10 mouse cellular contexts compared by ENCODE assay signal in the genomic region with DNA sequence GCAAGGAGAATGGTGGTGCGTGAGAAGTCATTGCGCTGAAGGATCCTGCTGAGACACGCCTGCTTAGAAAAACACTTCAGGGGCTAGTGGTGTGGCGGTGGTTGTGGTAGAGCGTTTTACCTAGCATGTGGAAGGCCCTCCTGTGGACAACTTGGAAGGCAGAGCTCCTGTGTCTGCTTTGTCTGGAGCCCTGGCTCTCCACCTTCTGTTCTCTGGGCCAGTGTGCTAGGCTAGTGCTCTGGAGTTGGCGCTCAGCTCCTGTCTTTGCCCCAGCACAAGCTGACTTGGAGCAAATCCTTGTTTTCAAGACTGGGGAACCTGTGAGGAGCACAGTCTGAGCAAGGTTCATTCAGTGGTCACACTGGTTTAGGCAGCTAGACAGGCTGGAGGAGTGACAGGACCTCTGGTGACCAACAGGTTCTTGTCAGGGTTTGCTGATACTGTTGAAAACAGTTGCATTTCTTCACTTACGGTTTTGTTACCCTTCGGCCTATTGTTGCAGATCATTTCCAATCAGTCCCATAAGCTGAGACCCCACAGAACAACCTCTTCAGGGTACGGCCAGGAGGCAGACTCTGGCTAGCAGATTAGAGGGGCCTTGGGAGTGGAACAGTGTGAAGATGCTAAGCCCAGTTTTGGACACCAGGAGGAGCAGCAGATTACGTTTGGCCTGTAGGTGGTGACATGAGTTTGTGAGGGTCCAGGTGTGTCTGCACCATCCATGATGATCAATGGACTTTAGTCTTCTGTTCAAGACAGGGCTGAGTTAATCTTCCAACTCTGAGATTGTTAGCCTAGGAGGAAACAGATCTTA. TPM values are rescaled to one million over a fixed set of nuclear protein-coding genes. Genes with fewer than 3 reads are reported as not detected.
DNase-seq lines count a peak whose midpoint lies in the region; ATAC-seq lines count a peak whose summit lies in the region.
"Had no signal": no experiment of that assay in that cellular context is flagged by ENCODE, and none has a peak within 500 bp of the region (broad histone marks: within the 10 kb centered on the region; RNA-seq: fewer than 3 reads in every experiment).

No protein-coding gene starts in this region.

- DNase-seq in kidney, adult 8-10 months: peak; percentile 32 to 39
- peak; percentile 38 for DNase-seq in A20 (ENCODE audit: low read depth, low spot score)
- peak; percentile 86 for DNase-seq in brain, adult 2 months (ENCODE audit: low read depth, low spot score)
- no peak for DNase-seq in limb, embryonic 10.5 days (ENCODE audit: low spot score)
- no peak for DNase-seq in heart, adult 11 months
- DNase-seq: heart, adult 18-20 months had no signal

- H3K4me1 ChIP-seq in kidney, embryonic 14.5 days (ENCODE audit: control insufficient read depth, insufficient read depth, low read length): 0 out of 2 replicates have a peak, but pooled peaks cover 3% of the 10 kb centered on the region
- peaks cover 3% of the 10 kb centered on the region; the same call in 1 of the 2 replicates for H3K4me1 ChIP-seq in intestine, embryonic 15.5 days (replicated peaks)
- H3K4me1 ChIP-seq in limb, embryonic 10.5 days: peaks cover 8% of the 10 kb centered on the region; the same call in 1 of the 2 replicates

- ATAC-seq in kidney, embryonic 14.5 days (ENCODE audit: low FRiP score, low TSS enrichment): no peak
- peak; percentile 65 for ATAC-seq in intestine, embryonic 15.5 days
- no peak for ATAC-seq in activated CD4-positive, CD25-positive, alpha-beta regulatory T cell, adult 4 months

- no peak overlapping the region for H3K4me2 ChIP-seq in kidney, embryonic 14.5 days (replicated peaks; ENCODE audit: low read depth, low read length)
- no peak overlapping the region for H3K4me2 ChIP-seq in intestine, embryonic 15.5 days (replicated peaks)
- H3K4me2 ChIP-seq: midbrain, embryonic 12.5 days had no signal

- H3K27ac ChIP-seq in kidney, embryonic 14.5 days (ENCODE audit: low read depth, low read length): no peak overlapping the region
- H3K27ac ChIP-seq in intestine, embryonic 15.5 days: no peak overlapping the region
- H3K27ac ChIP-seq in limb, embryonic 10.5 days: no peak overlapping the region
- H3K27ac ChIP-seq: midbrain, embryonic 12.5 days had no signal

- no peak overlapping the region for H3K4me3 ChIP-seq in kidney, embryonic 14.5 days (ENCODE audit: low read length)
- no peak overlapping the region for H3K4me3 ChIP-seq in intestine, embryonic 15.5 days (replicated peaks)
- no peak overlapping the region for H3K4me3 ChIP-seq in limb, embryonic 10.5 days
- H3K4me3 ChIP-seq: midbrain, embryonic 12.5 days had no signal

- H3K27me3 ChIP-seq in kidney, embryonic 14.5 days (ENCODE audit: control insufficient read depth, insufficient read depth, low read length): no peaks in the 10 kb centered on the region
- no peaks in the 10 kb centered on the region for H3K27me3 ChIP-seq in intestine, embryonic 15.5 days (replicated peaks)
- no peaks in the 10 kb centered on the region for H3K27me3 ChIP-seq in limb, embryonic 10.5 days (ENCODE audit: low read depth, poor library complexity, severe bottlenecking)
- H3K27me3 ChIP-seq: midbrain, embryonic 12.5 days had no signal

- H3K9me3 ChIP-seq in kidney, embryonic 14.5 days (ENCODE audit: control insufficient read depth, low read length): no peaks in the 10 kb centered on the region
- H3K9me3 ChIP-seq in intestine, embryonic 15.5 days: no peaks in the 10 kb centered on the region
- no peaks in the 10 kb centered on the region for H3K9me3 ChIP-seq in limb, embryonic 10.5 days (replicated peaks)
- H3K9me3 ChIP-seq: midbrain, embryonic 12.5 days had no signal

- peaks cover 14% of the 10 kb centered on the region; the same call in 1 of the 2 replicates for H3K36me3 ChIP-seq in kidney, embryonic 14.5 days (ENCODE audit: control insufficient read depth, insufficient read depth, low read length)
- H3K36me3 ChIP-seq in intestine, embryonic 15.5 days: 0 out of 2 replicates have a peak, but pooled peaks cover 4% of the 10 kb centered on the region
- H3K36me3 ChIP-seq in limb, embryonic 10.5 days: peaks cover 38% of the 10 kb centered on the region

- WGBS in kidney, embryonic 14.5 days: 90% methylated on average over 10 of the region's 10 CpGs
- 89% methylated on average over 10 of the region's 10 CpGs for WGBS in intestine, embryonic 15.5 days
- 90% methylated on average over 10 of the region's 10 CpGs for WGBS in limb, embryonic 10.5 days

- H3K9ac ChIP-seq in kidney, embryonic 14.5 days (ENCODE audit: low read depth, low read length): no peak overlapping the region
- H3K9ac ChIP-seq in intestine, embryonic 15.5 days: no peak overlapping the region
- H3K9ac ChIP-seq: midbrain, embryonic 12.5 days had no signal

RNA-seq across cellular contexts. Expression of gene Sun1, which starts 8.6 kb away (rescaled TPM):
- 29.2 and 59.5 TPM in 2 replicates for polyA plus RNA-seq in kidney, embryonic 14.5 days (2014; fragmentation: Nextera tagmentation; extraction: Ambion mirVana)
- polyA plus RNA-seq in intestine, embryonic 15.5 days (2015; fragmentation: Nextera tagmentation; extraction: Ambion mirVana): 39.8 and 41.2 TPM in 2 replicates
- polyA plus RNA-seq in activated CD4-positive, CD25-positive, alpha-beta regulatory T cell, adult 4 months (2017; shearing (Covaris generic)): 10 to 100 TPM; 29.3 to 33.5 TPM
- polyA plus RNA-seq in limb, embryonic 10.5 days (2016; fragmentation: Nextera tagmentation; extraction: Ambion mirVana): 47.9 and 52.7 TPM in 2 replicates

RNA-seq across cellular contexts. Expression of gene Get4, which starts 43.0 kb away (rescaled TPM):
- 132 and 156 TPM in 2 replicates for polyA plus RNA-seq in kidney, embryonic 14.5 days (2014; fragmentation: Nextera tagmentation; extraction: Ambion mirVana)
- 147 and 148 TPM in 2 replicates for polyA plus RNA-seq in intestine, embryonic 15.5 days (2015; fragmentation: Nextera tagmentation; extraction: Ambion mirVana)
- polyA plus RNA-seq in activated CD4-positive, CD25-positive, alpha-beta regulatory T cell, adult 4 months (2017; shearing (Covaris generic)): 10 to 100 TPM; 14.9 to 18.2 TPM
- polyA plus RNA-seq in limb, embryonic 10.5 days (2016; fragmentation: Nextera tagmentation; extraction: Ambion mirVana): 196 and 215 TPM in 2 replicates

RNA-seq across cellular contexts. Expression of gene Dnaaf5, which starts 59.1 kb away (rescaled TPM):
- polyA plus RNA-seq in kidney, embryonic 14.5 days (2014; fragmentation: Nextera tagmentation; extraction: Ambion mirVana): 9.1 and 11.5 TPM in 2 replicates
- 7.0 and 7.5 TPM in 2 replicates for polyA plus RNA-seq in intestine, embryonic 15.5 days (2015; fragmentation: Nextera tagmentation; extraction: Ambion mirVana)
- polyA plus RNA-seq in activated CD4-positive, CD25-positive, alpha-beta regulatory T cell, adult 4 months (2017; shearing (Covaris generic)): 10 to 100 TPM in 1 of 2 experiments, 1 to 10 TPM in 1; 9.3 to 14.7 TPM
- polyA plus RNA-seq in limb, embryonic 10.5 days (2016; fragmentation: Nextera tagmentation; extraction: Ambion mirVana): 12.9 and 13.1 TPM in 2 replicates

RNA-seq across cellular contexts. Expression of gene Prkar1b, which starts 59.3 kb away (rescaled TPM):
- polyA plus RNA-seq in kidney, embryonic 14.5 days (2014; fragmentation: Nextera tagmentation; extraction: Ambion mirVana): 10.0 and 15.7 TPM in 2 replicates
- 25.3 and 26.1 TPM in 2 replicates for polyA plus RNA-seq in intestine, embryonic 15.5 days (2015; fragmentation: Nextera tagmentation; extraction: Ambion mirVana)
- polyA plus RNA-seq in activated CD4-positive, CD25-positive, alpha-beta regulatory T cell, adult 4 months (2017; shearing (Covaris generic)): 1 to 10 TPM; 2.6 to 5.4 TPM
- 3.2 and 4.9 TPM in 2 replicates for polyA plus RNA-seq in limb, embryonic 10.5 days (2016; fragmentation: Nextera tagmentation; extraction: Ambion mirVana)

Comparison
In these comparisons a context has a peak if more than half of its experiments do, and no peak if none do; other contexts are left out.
1. DNase-seq: peak in kidney, adult 8-10 months (2 of 2), A20 (single experiment) and brain, adult 2 months (single experiment); none in limb, embryonic 10.5 days (single experiment) and heart, adult 11 months (single experiment).